Mouse (Mus musculus) frontal cortex, adult (tissue): ENCODE measurements around the gene Mindy4.

Experiments
- ATAC-seq: cut with Nextera tagmentation; 2 replicates; pipeline ENCODE4 v1.9.2; 2017; ENCODE audit warnings: mild to moderate bottlenecking, moderate library complexity, mixed read lengths; ENCODE audit not compliant: low TSS enrichment

Gene Mindy4

DNA sequence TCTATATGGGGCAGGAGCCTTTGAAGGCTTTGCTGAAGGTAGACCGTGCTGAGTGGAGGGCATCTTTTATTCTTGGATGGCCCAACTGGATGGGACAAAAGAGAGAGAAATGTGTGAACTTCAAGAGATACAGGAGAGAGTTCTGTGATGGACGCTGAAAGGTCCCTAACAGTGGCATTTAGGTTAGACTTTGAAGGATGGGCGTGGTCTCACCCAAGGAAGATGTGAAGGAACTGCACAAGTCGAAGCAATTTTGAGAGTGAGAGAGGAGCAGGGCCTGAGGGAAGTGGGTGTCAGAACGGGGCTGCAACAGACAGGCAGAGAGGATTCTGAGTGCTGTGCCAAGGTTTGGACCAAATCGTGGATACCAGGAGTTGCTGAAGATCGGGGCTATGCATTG lies 54.1 kb downstream of the Mindy4 start:
- ATAC-seq: no peak

GRCm38 (mm10) chr6:55258428-55259325 lies 55.5 kb downstream of the Mindy4 start:
- ATAC-seq: peak; percentile 38; the same call in 1 of the 2 replicates

GRCm38 (mm10) chr6:55262161-55262560 lies 59.0 kb downstream of the Mindy4 start:
- no peak for ATAC-seq

GRCm38 (mm10) chr6:55263490-55264046 lies 60.4 kb downstream of the Mindy4 start:
- ATAC-seq: no peak

DNA sequence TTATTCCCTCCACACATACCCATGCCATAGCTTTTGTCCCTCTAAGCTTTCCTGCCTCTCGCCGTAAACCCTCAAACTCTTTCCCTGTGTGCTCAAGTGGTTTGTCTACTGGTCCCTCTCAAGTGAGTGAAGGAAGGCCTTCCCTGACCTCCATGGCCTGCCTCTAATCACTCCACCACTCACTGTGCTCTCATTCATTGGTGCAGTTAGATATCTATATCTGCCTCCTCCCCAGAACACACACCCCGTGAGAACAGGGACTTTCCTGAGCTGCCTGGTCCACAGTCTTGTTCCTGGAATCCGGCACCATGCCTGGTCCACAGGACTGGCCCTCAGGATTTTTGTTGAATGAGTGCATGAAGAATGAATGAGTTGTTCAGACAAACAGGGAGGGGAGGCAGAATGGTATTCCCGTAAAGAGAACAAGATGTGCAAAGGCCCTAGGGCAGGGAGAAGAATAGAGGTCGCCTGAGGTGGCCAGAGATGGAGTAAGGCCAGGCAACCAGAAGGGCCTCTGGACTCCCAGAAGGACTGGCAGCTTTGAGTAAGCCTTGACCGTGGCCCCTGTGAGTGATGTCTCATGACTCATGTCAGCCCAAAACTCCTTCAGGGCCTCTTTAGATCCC lies 61.7 kb downstream of the Mindy4 start:
- no peak for ATAC-seq

- peak; percentile 64 for ATAC-seq
Measured at GRCm38 (mm10) chr6:55272952-55273351, 69.8 kb downstream of the Mindy4 start.

GRCm38 (mm10) chr6:55273463-55273862 lies 70.3 kb downstream of the Mindy4 start:
- no peak for ATAC-seq

DNA sequence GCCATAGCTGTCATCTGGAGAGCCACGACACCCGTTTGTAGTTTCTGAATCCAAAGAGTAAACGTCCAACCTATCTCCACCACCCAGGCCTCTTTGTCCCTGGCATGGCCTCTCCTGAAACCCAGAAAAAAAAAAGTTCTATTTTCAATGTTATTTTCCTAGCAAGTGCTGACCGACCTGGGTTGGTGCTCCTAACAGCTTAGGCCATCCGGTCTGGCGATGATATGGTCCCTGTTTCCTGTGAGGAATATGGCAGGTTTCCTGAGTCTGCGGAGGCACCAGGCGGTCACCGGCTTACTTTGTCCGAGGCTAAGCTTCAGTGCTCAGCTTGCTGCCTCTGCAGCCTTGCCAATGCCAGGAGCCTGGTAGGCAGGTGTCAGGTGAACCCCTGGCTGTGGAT lies 71.8 kb downstream of the Mindy4 start:
- ATAC-seq: no peak

DNA sequence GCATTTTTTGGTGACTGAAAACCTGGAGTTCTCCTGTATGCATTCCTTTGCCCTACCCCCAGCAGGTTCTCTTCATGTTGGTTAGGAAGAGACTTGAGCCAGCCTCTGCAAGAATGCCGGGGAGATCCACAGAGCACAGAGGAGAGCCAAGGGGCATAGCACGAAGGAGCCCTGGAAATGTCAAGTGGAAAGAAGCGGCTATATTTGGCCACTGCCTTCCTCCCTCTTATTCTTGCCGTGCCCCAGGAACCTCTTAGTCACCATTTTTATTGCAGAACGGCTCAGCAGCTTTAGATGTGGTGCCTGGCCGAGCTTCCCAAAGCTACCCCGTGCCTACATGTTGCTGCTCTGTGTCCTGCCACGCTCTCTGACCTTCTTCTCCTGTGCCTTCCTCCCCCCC lies 72.6 kb downstream of the Mindy4 start:
- ATAC-seq: peak; percentile 56

GRCm38 (mm10) chr6:55276692-55277282 lies 73.6 kb downstream of the Mindy4 start:
- ATAC-seq: no peak

- ATAC-seq: no peak
Measured at GRCm38 (mm10) chr6:55278086-55278485, 74.9 kb downstream of the Mindy4 start.

DNA sequence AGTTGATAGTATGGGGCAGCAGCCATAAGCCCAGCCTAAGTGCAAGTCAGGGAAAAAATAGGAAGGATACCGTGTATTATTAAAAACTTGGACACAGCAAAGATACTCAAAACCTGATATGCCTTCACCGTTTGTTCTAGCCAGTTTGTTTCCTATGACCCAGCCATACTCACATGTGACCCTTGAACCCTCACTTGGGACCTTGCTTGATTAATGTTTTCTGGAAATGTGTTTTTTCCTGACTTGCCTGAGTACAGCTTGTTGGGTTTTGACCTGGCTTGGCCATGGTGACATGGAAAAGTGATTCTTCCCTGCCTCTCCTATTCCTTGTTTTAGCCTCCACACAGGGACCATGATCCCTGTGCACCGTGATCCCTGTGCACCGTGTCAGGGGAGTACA lies 75.3 kb downstream of the Mindy4 start:
- ATAC-seq: no peak

- no peak for ATAC-seq
Measured at GRCm38 (mm10) chr6:55280979-55281378, 77.8 kb downstream of the Mindy4 start.

- ATAC-seq: no peak
Measured at GRCm38 (mm10) chr6:55281687-55282086, 78.5 kb downstream of the Mindy4 start.

DNA sequence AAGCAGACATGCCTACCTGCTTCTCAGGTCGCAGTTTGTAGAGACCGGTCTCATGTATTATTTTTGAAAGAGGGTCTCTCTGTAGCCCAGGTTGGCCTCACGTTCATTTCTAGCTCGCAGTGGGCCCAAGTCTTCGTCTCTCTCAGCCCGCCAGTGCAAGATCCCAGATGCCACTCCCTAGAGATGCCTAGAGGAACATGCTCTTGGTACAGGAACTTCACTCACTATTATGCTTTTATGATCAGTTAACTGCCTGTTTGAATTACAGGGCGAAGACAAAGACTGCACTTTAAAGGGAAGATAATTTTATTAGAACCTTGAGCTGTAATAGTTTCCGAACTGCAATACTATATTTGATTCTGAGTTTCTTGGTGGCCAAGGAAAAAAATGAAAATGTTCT lies 79.2 kb downstream of the Mindy4 start:
- ATAC-seq: no peak

DNA sequence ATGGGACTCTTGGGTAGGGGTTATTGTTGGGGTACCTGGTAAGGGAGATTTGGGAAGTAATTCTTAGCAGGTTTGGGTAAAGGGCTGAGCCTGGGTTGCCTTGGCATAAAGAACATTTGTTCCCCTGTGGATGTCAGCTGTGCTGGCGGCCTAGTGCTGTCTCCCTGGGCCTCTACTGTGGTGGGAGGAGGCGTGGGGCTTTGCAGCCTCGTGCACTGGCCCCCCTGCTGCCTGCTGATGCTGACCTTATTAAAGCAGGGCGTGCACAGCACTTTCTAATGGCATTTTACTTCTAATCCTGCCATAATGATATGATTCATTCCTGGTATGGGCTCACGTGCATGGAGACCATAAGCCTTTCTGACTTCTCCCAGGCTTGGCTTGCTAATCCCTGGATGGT lies 82.0 kb downstream of the Mindy4 start:
- ATAC-seq: no peak

- no peak for ATAC-seq
Measured at GRCm38 (mm10) chr6:55288007-55288602, 84.9 kb downstream of the Mindy4 start.

DNA sequence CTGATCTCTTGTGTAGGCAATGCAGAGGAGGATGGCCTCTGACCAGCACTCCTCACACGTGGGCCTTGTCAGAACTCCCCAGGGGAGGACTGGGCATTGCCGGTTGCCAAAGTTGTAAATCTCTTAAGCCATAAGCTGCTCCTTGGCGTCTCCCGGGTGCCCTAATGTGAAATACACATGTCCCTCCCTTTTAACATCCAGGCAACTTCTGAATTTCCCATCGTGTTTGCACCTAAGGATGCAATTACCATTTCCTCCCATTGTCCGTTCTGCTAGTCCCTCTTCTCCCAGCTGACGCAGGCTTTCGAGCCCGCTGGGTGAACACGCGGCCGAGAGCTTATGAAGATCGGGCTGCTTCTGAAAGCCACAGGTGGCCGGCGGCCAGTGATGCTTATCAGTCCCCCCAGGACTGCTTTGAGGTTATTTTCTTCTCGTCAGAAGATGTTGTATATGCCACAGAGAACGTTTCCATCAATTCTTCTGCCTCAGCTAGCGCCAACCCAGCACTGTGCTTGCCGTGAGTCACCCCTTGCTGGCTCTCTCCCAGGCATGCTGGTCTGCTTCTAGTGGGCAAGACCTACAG lies 91.5 kb downstream of the Mindy4 start:
- no peak for ATAC-seq

DNA sequence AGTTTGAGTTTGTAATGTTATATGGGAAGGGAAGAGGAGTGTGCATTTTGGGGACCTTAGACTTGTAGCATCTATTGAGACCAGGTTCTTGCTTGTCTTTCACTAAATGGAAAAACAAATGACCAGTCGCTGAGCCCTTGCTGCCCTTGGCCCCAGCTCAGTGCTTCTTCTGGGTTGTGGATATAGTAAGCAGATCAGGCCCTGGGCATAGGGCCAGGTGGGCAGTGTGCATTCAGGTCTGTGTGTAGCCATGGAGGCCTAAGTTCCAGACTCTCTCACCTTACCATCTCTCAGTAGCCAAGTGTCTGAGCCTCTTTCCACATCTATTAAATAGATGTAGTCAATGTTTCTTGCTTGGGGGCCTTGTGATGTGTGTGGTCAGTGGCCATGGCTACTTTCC lies 92.1 kb downstream of the Mindy4 start:
- ATAC-seq: no peak

GRCm38 (mm10) chr6:55299482-55299881 lies 96.3 kb downstream of the Mindy4 start:
- ATAC-seq: no peak

DNA sequence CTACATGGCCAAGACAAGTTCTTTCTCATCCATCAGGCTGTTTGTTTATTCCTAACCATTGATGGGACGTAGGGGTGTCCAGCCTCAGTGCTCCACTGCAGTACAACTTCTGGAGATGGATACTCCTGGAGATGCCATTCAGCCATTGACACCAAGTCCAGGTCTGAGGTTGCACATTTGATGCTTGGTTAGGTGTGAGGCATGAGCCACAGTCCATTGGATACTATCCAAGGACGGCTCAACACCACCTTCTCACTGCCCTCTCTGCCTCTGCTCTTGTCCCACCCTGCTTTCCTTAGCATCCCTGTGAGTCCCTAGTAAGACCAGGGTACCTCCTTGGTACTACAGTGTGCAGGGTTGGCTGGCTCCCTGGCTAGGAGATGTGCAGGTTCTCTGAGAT lies 96.7 kb downstream of the Mindy4 start:
- ATAC-seq: no peak

DNA sequence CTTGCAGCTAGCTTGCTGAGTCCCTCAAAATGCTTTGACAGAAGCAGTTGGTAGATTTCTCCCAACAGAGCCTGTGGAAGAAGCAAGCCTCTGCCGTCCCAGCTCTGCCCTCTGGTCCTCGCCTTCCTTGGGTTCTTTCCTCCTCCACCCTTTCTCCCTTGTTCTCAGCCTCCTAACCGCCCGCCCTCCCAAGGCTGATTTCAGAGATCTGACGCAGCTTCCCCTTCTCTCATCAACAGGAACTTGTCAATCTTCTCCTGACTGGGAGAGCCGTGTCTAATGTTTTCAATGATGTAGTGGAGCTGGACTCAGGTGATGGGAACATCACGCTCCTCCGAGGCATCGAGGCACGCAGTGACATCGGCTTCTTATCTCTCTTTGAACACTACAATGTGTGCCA lies 97.5 kb downstream of the Mindy4 start:
- no peak for ATAC-seq
